Mouse (Mus musculus) splenic B cell, adult 2 months (primary cell): ENCODE results near the gene Fry.

Experiments
- DNase-seq: peaks from one replicate; pipeline ENCODE4 v3.0.0-alpha.2; 2011; ENCODE audit warnings: low read depth, low spot score
- H3K27me3 ChIP-seq: 2 replicates; pipeline ENCODE4 v1.6.1; 2012; ENCODE audit warnings: mild to moderate bottlenecking, low read length, moderate library complexity, mixed read lengths; ENCODE audit not compliant: control insufficient read depth, poor library complexity, insufficient read depth, severe bottlenecking
- H3K36me3 ChIP-seq: 2 replicates; pipeline ENCODE4 v1.6.1; 2012; ENCODE audit warnings: mild to moderate bottlenecking, low read length, moderate library complexity, mixed read lengths; ENCODE audit not compliant: control insufficient read depth, poor library complexity, insufficient read depth, severe bottlenecking

Gene Fry

GRCm38 (mm10) chr5:150116216-150116905 lies 2.1 kb upstream of the Fry start:
- no peaks in the 10 kb centered on the region for H3K36me3 ChIP-seq
- DNase-seq = peak; percentile 27

GRCm38 (mm10) chr5:150116906-150117216 lies 1.6 kb upstream of the Fry start:
- H3K36me3 ChIP-seq = no peaks in the 10 kb centered on the region
- DNase-seq = peak; percentile 66
- H3K27me3 ChIP-seq = no peaks in the 10 kb centered on the region

More at GRCm38 (mm10) chr5:150116216-150116905, 2.1 kb upstream of the Fry start:
- no peaks in the 10 kb centered on the region for H3K27me3 ChIP-seq

GRCm38 (mm10) chr5:150118124-150118454 lies 356 bp upstream of the Fry start:
- Histone ChIP-seq H3K27me3 (no peaks in the 10 kb centered on the region), H3K36me3 (no peaks in the 10 kb centered on the region)
- no peak for DNase-seq

GRCm38 (mm10) chr5:150120676-150121075 lies 2.2 kb downstream of the Fry start:
- Histone ChIP-seq H3K36me3 (no peaks in the 10 kb centered on the region), H3K27me3 (no peaks in the 10 kb centered on the region)
- DNase-seq = no peak

- no peak for DNase-seq
- H3K36me3 ChIP-seq = no peaks in the 10 kb centered on the region
- H3K27me3 ChIP-seq = no peaks in the 10 kb centered on the region
Observed at GRCm38 (mm10) chr5:150122095-150122494, 3.6 kb downstream of the Fry start.

GRCm38 (mm10) chr5:150122571-150122970 lies 4.1 kb downstream of the Fry start:
- H3K36me3 ChIP-seq = no peaks in the 10 kb centered on the region
- H3K27me3 ChIP-seq = no peaks in the 10 kb centered on the region
- no peak for DNase-seq

- no peaks in the 10 kb centered on the region for H3K36me3 ChIP-seq
- no peak for DNase-seq
- no peaks in the 10 kb centered on the region for H3K27me3 ChIP-seq
Observed at GRCm38 (mm10) chr5:150125920-150126319, 7.5 kb downstream of the Fry start.

GRCm38 (mm10) chr5:150128432-150128831 lies 10.0 kb downstream of the Fry start:
- Histone ChIP-seq H3K36me3 (no peaks in the 10 kb centered on the region), H3K27me3 (no peaks in the 10 kb centered on the region)
- no peak for DNase-seq

- no peaks in the 10 kb centered on the region for H3K36me3 ChIP-seq
- H3K27me3 ChIP-seq = no peaks in the 10 kb centered on the region
- DNase-seq = no peak
Observed at GRCm38 (mm10) chr5:150130144-150130543, 11.7 kb downstream of the Fry start.

- no peak for DNase-seq
- no peaks in the 10 kb centered on the region for H3K36me3 ChIP-seq
Observed at GRCm38 (mm10) chr5:150131166-150131565, 12.7 kb downstream of the Fry start.

GRCm38 (mm10) chr5:150134651-150135050 lies 16.2 kb downstream of the Fry start:
- H3K36me3 ChIP-seq = no peaks in the 10 kb centered on the region
- H3K27me3 ChIP-seq = no peaks in the 10 kb centered on the region
- DNase-seq = no peak

More at GRCm38 (mm10) chr5:150131166-150131565, 12.7 kb downstream of the Fry start:
- H3K27me3 ChIP-seq = no peaks in the 10 kb centered on the region

- Histone ChIP-seq H3K36me3 (no peaks in the 10 kb centered on the region), H3K27me3 (no peaks in the 10 kb centered on the region)
- no peak for DNase-seq
Observed at GRCm38 (mm10) chr5:150135529-150135928, 17.1 kb downstream of the Fry start.

GRCm38 (mm10) chr5:150137772-150138451 lies 19.5 kb downstream of the Fry start:
- DNase-seq = peak; percentile 37
- no peaks in the 10 kb centered on the region for H3K36me3 ChIP-seq
- no peaks in the 10 kb centered on the region for H3K27me3 ChIP-seq

GRCm38 (mm10) chr5:150140513-150140912 lies 22.1 kb downstream of the Fry start:
- H3K27me3 ChIP-seq = no peaks in the 10 kb centered on the region
- DNase-seq = no peak
- no peaks in the 10 kb centered on the region for H3K36me3 ChIP-seq

GRCm38 (mm10) chr5:150145967-150146366 lies 27.5 kb downstream of the Fry start:
- H3K27me3 ChIP-seq = no peaks in the 10 kb centered on the region
- no peak for DNase-seq
- no peaks in the 10 kb centered on the region for H3K36me3 ChIP-seq

GRCm38 (mm10) chr5:150146612-150147011 lies 28.2 kb downstream of the Fry start:
- Histone ChIP-seq H3K27me3 (no peaks in the 10 kb centered on the region), H3K36me3 (no peaks in the 10 kb centered on the region)
- no peak for DNase-seq
